Mouse (Mus musculus) forelimb bud, embryonic 11.5 days (tissue): ENCODE measurements around the gene Mrpl19.

Source experiments
- DNase-seq: peaks from one replicate; pipeline ENCODE4 v3.0.0-alpha.2; 2012; ENCODE audit warnings: low read depth, low spot score

The Mrpl19 gene

DNA sequence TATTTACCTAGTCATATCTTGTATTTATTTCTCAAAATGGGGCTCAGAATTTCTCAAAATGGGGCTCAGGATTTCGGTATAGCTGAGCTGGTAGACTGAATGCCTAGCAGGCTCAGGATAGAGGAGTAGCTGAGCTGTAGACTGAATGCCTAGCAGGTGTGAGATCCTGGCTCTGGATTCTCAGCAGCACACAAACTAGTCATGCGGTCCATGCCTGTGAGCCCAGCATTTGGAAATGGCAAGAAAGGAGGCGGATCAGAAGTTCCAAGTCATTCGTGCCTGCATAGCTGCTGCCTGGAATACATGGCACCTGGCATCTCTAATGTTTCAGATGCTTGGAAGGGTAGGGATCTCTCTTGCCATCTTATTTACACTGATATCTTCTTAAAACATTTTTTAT is 36.4 kb downstream of the Mrpl19 start:
- no peak for DNase-seq

DNA sequence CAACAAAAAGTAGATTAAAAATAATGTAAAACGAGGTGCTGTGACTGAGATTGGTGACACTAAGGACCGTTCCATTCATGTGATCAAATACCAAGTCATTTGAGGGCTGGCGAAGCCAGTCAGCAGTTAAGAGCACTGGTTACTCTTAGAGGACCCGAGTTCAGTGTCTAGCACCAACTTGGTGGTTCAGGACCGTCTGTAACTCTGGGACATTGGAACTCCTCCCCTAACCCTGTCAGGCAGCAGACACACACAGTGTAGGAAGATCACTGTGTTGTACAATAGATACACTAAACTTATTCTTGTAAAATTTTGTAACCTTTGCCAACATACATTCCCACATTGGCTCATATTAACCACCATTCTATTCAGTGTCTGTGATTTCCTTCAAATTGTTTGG is 41.5 kb downstream of the Mrpl19 start:
- no peak for DNase-seq

DNA sequence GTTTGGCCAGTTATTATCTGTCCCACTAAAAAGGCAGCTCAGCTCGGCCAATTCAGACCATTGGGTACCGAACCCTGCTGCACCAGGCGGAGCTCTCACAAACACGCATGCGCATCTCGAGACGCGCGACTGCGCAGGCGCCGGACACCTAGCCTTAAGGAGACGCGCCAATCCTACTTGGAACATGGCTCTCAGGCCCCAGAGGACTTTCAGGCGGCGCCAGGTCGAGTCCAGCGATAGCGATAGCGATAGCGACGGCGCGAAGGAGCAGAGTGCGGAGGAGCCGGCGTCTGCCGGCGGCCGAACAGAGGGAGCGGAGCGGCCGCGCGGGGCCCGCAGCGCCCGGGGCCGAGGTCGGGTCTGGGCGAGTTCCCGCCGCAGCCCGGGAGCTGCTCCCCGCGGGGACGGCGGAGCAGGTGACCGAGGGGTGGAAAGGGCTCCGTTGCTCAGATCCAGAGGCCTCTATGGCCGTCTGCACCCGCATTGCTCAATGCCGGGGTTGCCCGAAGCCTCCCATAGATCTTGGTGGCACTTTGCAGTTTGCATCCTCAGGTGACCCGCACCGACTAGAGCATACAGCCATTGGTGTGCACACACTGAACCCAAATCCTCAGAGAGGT is 42.1 kb downstream of the Mrpl19 start, which contains the start of gene Gcfc2:
Gcfc2 (plus strand) TSS at position 147 of the 620 bp plus-strand sequence.
- DNase-seq, result peak; percentile 96

DNA sequence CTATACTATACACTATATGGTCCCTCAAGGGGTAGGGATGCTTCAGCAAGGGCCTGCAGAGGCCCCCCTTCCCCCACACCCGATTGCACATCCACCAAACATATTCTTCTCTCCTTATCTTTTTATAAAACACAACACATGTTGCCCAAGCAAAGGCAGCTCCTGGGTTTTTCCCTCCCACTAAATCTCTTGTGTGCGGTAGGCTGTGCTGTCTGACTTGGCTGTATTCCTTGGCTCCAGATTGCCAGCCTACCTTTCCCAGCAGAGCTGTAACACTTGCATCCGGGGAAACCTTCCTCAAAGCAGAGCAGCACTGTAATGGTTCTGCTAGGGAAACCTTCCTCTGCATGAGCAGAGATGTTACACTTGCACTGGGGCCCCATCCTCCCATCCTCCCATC is 53.6 kb downstream of the Mrpl19 start:
- no peak for DNase-seq

DNA sequence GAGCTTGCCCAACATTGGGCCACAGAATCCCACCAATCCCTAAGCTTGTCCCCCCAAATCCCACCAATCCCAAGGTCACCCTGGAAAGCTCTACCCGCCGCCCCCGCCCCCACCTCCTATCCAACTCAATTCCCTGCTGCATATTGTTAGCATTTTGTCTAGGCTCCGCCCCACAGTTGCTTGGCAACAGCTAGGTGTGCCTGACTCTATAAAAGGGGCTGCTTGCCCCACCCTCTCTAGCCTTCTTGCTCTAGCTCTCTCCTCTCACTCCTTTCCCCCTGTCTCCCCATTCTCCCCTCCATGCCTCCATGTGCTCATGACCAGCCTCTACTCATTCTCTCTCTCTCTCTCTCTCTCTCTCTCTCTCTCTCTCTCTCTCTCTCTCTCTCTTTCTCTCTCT is 54.0 kb downstream of the Mrpl19 start:
- no peak for DNase-seq

DNA sequence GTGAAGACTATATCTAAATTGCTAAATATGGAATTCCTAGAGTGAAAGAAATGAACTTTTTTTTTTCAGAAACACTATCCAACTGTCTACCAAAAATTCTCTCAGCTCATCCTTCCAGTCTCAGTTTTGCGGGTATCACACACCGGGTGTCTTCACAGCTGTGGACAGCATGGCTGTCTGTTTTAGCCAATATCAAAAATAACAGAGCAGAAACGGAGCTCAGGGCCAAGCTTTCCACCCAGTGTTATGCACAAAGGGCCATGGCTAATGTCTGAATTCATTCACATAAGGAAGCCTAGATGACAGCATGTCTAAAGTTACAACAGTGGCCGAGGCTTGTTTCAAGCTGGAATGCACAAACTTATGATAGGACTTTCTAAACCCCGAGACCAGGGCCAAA is 54.5 kb downstream of the Mrpl19 start:
- DNase-seq, result no peak

DNA sequence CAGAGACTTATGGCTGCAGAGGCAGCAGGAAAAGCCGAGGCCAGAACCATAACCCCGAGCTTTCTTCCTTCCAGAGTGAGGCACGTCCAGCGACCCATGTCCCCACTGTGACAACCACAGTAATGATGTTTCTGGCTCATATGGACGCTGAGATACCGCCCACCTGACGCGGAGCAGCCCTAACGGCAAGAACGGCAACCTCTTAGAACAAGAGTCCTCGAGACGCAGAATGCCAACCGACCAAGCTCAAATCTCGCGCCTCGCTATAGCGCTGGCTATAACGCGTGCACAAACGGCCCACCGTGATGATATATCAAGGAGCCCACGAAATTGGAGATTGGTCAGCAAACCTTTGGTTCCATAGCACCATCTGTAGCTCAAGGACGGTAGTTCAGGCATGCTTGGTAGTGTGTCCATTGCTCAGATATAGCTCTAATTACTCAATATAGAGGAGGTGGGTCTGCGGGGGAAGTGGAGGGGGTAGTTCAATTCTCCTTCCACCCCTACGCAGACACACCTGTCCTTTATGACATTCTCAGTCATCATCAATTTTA is 55.4 kb downstream of the Mrpl19 start:
- DNase-seq, result no peak
